Mouse (Mus musculus) bone marrow, adult 2 months (tissue): Measurements from ENCODE around the gene Negr1.

Source experiments
- CTCF ChIP-seq: fragments of 200-500 bp; IDR thresholded peaks from 2 replicates; pipeline ENCODE4 v1.5.1; 2011; ENCODE audit warnings: low read length, control low read depth; ENCODE audit not compliant: control insufficient read depth, insufficient read depth
- POLR2A ChIP-seq: fragments of 200-500 bp; IDR thresholded peaks from 2 replicates; pipeline ENCODE4 v1.6.1; 2011; ENCODE audit warnings: low read depth, mild to moderate bottlenecking, control low read depth, low read length, borderline replicate concordance; ENCODE audit not compliant: control insufficient read depth

GRCm38 (mm10) chr3:157164840-157165595, 603.4 kb downstream of the Negr1 start:
- TF ChIP-seq CTCF (no peak), POLR2A (no peak)
